Mouse (Mus musculus): ENCODE measurements around the gene Ifna7.
"Not testable (repeated sequence)": the region's sequence is repeated elsewhere in the genome, so short reads cannot be mapped to it uniquely, and the experiment has no call there.

GRCm38 (mm10) chr4:88827116-88827515 lies 11.1 kb downstream of the Ifna7 start, which contains the start of gene Ifna6:
- not testable (repeated sequence) for TF ChIP-seq POLR2A (IDR thresholded peaks at IDR 0.05; ENCODE audit: borderline replicate concordance, low read depth, low read length); CTCF (IDR thresholded peaks at IDR 0.05; ENCODE audit: low read depth, low read length)

Data from bone marrow macrophage, adult 2 months (primary cell).